22 mouse cellular contexts compared by ENCODE assay signal in the genomic region with DNA sequence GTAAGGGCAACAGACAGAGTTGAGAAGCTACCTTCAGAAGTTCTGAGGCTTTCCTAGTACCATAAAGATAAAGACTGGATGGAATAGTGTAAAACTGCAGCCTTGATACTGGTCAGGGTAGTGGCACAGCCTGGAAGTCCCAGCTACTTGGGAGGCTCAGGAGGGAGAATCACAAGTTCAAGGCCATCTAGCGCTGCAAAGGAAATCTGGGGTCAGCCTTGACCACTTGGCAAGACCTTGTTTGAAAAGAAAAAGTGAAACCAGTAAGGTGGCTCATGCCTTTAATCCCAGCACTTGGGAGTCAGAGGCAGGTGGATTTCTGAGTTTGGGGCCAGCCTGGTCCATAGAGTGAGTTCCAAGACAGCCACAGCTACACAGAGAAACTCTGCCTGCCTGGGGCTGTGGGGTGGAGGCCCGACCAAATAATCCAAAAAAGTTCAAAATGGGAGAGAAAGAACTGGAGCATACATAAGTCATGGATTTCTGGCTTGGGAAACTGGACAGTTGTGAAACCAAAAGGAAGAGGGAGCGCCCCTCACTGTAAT. TPM values are rescaled to one million over a fixed set of nuclear protein-coding genes. Genes with fewer than 3 reads are reported as not detected.
DNase-seq lines count a peak whose midpoint lies in the region; ATAC-seq and TF ChIP-seq lines count a peak whose summit lies in the region.
"Had no signal": no experiment of that assay in that cellular context is flagged by ENCODE, and none has a peak within 500 bp of the region (broad histone marks: within the 10 kb centered on the region; RNA-seq: fewer than 3 reads in every experiment).

No protein-coding gene starts in this region.

- intact Hi-C loops in heart, adult 2 months (cut with DNase I), result no loop called here

- peak overlapping the region; percentile 66 for H3K27ac ChIP-seq in heart, adult 2 months
- no peak overlapping the region for H3K27ac ChIP-seq in heart, embryonic 10.5 days
- peak overlapping the region; percentile 36; the same call in 1 of the 2 replicates for H3K27ac ChIP-seq in kidney, postnatal 0 days
- H3K27ac ChIP-seq in brown adipose tissue, adult 24 weeks (replicated peaks; ENCODE audit: low read depth, low read length), result peak overlapping the region; percentile 47
- H3K27ac ChIP-seq: hindbrain, embryonic 14.5 days; liver, embryonic 14.5 days; lung, embryonic 15.5 days; midbrain, embryonic 15.5 days; neural tube, embryonic 12.5 days had no signal

- DNase-seq in adrenal gland, adult 2 months, result peak; percentile 61
- no peak for DNase-seq in adrenal gland, adult 18-20 months (ENCODE audit: low spot score in 2 of 2)
- peak in 1 of 2 experiments; percentile 15 for DNase-seq in heart, adult 2 months
- DNase-seq in heart, embryonic 10.5 days (ENCODE audit: low spot score), result no peak
- no peak for DNase-seq in kidney, postnatal 0 days (ENCODE audit: low spot score)
- no peak for DNase-seq in kidney, adult 11 months
- DNase-seq in right cerebral cortex, adult 18-20 months, result no peak
- DNase-seq: cerebellum, adult 18-20 months; cerebellum, postnatal 14 days; kidney, adult 8-10 months; kidney, postnatal 25 days; lung, postnatal 4 days; thymus, postnatal 25 days had no signal

- H3K4me3 ChIP-seq in heart, adult 2 months, result no peak overlapping the region
- H3K4me3 ChIP-seq in heart, embryonic 10.5 days, result no peak overlapping the region
- H3K4me3 ChIP-seq in kidney, postnatal 0 days (replicated peaks; ENCODE audit: low read depth, low read length), result no peak overlapping the region
- no peak overlapping the region for H3K4me3 ChIP-seq in brown adipose tissue, adult 24 weeks (ENCODE audit: insufficient read depth, low read depth, low read length)
- H3K4me3 ChIP-seq: lung, embryonic 15.5 days; midbrain, embryonic 15.5 days; neural tube, embryonic 12.5 days had no signal

- TF ChIP-seq EP300 in heart, adult 2 months (IDR thresholded peaks at IDR 0.05; ENCODE audit: insufficient read depth, low read depth, low read length), result no peak

- no peaks in the 10 kb centered on the region for H3K9me3 ChIP-seq in heart, embryonic 10.5 days
- no peaks in the 10 kb centered on the region for H3K9me3 ChIP-seq in kidney, postnatal 0 days (replicated peaks; ENCODE audit: low read length)
- H3K9me3 ChIP-seq: lung, embryonic 15.5 days; midbrain, embryonic 15.5 days; neural tube, embryonic 12.5 days had no signal

- no peak overlapping the region for H3K9ac ChIP-seq in heart, adult 2 months (ENCODE audit: low read depth, low read length)
- no peak overlapping the region for H3K9ac ChIP-seq in kidney, postnatal 0 days (ENCODE audit: low read depth, low read length)
- H3K9ac ChIP-seq: hindbrain, embryonic 14.5 days; liver, embryonic 14.5 days; lung, embryonic 15.5 days; midbrain, embryonic 15.5 days; neural tube, embryonic 12.5 days had no signal

- WGBS in heart, adult 2 months, result 63% methylated on average over 3 of the region's 3 CpGs
- WGBS in heart, embryonic 10.5 days, result 81% methylated on average over 3 of the region's 3 CpGs
- 88% methylated on average over 3 of the region's 3 CpGs for WGBS in kidney, postnatal 0 days

- H3K4me1 ChIP-seq in heart, adult 2 months (ENCODE audit: control insufficient read depth, insufficient read depth, low read length), result peaks cover 18% of the 10 kb centered on the region
- H3K4me1 ChIP-seq in heart, embryonic 10.5 days, result peaks cover 4% of the 10 kb centered on the region; the same call in 1 of the 2 replicates
- no peaks in the 10 kb centered on the region for H3K4me1 ChIP-seq in kidney, postnatal 0 days (replicated peaks; ENCODE audit: insufficient read depth, low read length)
- peaks cover 11% of the 10 kb centered on the region; the same call in 1 of the 2 replicates for H3K4me1 ChIP-seq in brown adipose tissue, adult 24 weeks (ENCODE audit: control insufficient read depth, insufficient read depth, insufficient read length, low read length)
- H3K4me1 ChIP-seq: midbrain, embryonic 15.5 days; neural tube, embryonic 12.5 days had no signal

- H3K27me3 ChIP-seq in heart, adult 2 months (ENCODE audit: control insufficient read depth, insufficient read depth, low read length), result no peaks in the 10 kb centered on the region
- no peaks in the 10 kb centered on the region for H3K27me3 ChIP-seq in heart, embryonic 10.5 days (ENCODE audit: insufficient read depth, poor library complexity, severe bottlenecking)
- H3K27me3 ChIP-seq in kidney, postnatal 0 days (ENCODE audit: insufficient read depth, low read length), result no peaks in the 10 kb centered on the region
- H3K27me3 ChIP-seq: lung, embryonic 15.5 days; midbrain, embryonic 15.5 days; neural tube, embryonic 12.5 days; Patski had no signal

- ATAC-seq in kidney, postnatal 0 days (replicated peaks; ENCODE audit: low FRiP score, low read depth), result no peak
- ATAC-seq: CD4-positive, CD25-positive, alpha-beta regulatory T cell, adult 4 months; inflammation-experienced regulatory T-cells, adult 6 months; midbrain, embryonic 15.5 days; Patski had no signal

- TF ChIP-seq POLR2A in heart, adult 2 months (IDR thresholded peaks at IDR 0.05; ENCODE audit: insufficient read depth, low read depth, low read length), result no peak

- TF ChIP-seq CTCF in heart, adult 2 months (IDR thresholded peaks at IDR 0.05), result no peak
- TF ChIP-seq CTCF in kidney, postnatal 0 days (IDR thresholded peaks at IDR 0.05; ENCODE audit: low read depth), result no peak

- H3K36me3 ChIP-seq in heart, adult 2 months (ENCODE audit: control insufficient read depth, insufficient read depth, low read length), result peaks cover 3% of the 10 kb centered on the region; the same call in 1 of the 2 replicates
- H3K36me3 ChIP-seq in heart, embryonic 10.5 days, result peaks cover 6% of the 10 kb centered on the region; the same call in 1 of the 2 replicates
- no peaks in the 10 kb centered on the region for H3K36me3 ChIP-seq in kidney, postnatal 0 days (ENCODE audit: insufficient read depth, low read length)
- H3K36me3 ChIP-seq: lung, embryonic 15.5 days; midbrain, embryonic 15.5 days; neural tube, embryonic 12.5 days had no signal

- peaks cover 6% of the 10 kb centered on the region for H3K79me2 ChIP-seq in heart, adult 2 months (replicated peaks; ENCODE audit: control insufficient read depth, insufficient read depth, low read length)

- no peak overlapping the region for H3K4me2 ChIP-seq in kidney, postnatal 0 days (ENCODE audit: low read length)
- H3K4me2 ChIP-seq: hindbrain, embryonic 14.5 days; lung, embryonic 15.5 days; midbrain, embryonic 15.5 days; neural tube, embryonic 12.5 days had no signal

RNA-seq across cellular contexts. Expression of a gene that starts 8.4 kb away (rescaled TPM):
- total RNA-seq in adrenal gland, adult 2 months (2021), result 10 to 100 TPM; 21.7 to 27.9 TPM
- polyA plus RNA-seq in adrenal gland, adult 2 months (2012; rRNA removed), result 8.4 and 10.7 TPM in 2 replicates
- 10 to 100 TPM; 16.9 to 20.9 TPM for total RNA-seq in adrenal gland, adult 18-20 months (2021)
- total RNA-seq in heart, adult 2 months (2021), result 10 to 100 TPM; 10.0 to 10.7 TPM
- polyA plus RNA-seq in heart, adult 2 months (2012; rRNA removed), result 4.5 and 8.8 TPM in 2 replicates
- 8.7 and 9.8 TPM in 2 replicates for polyA plus RNA-seq in heart, embryonic 10.5 days (2016; fragmentation: Nextera tagmentation; extraction: Ambion mirVana)
- polyA plus RNA-seq in kidney, postnatal 0 days (2015; fragmentation: Nextera tagmentation; extraction: Ambion mirVana), result 10.1 and 10.5 TPM in 2 replicates
- 4.1 and 6.9 TPM in 2 replicates for polyA plus RNA-seq in brown adipose tissue, adult 24 weeks (2012; ENCODE audit: insufficient read depth, insufficient read length, missing spikeins)

RNA-seq across cellular contexts. Expression of a gene that starts 50.5 kb away (rescaled TPM):
- 10 to 100 TPM; 40.6 to 50.1 TPM for total RNA-seq in adrenal gland, adult 2 months (2021)
- 17.2 and 20.5 TPM in 2 replicates for polyA plus RNA-seq in adrenal gland, adult 2 months (2012; rRNA removed)
- 10 to 100 TPM; 48.9 to 50.9 TPM for total RNA-seq in adrenal gland, adult 18-20 months (2021)
- 10 to 100 TPM; 21.3 to 22.3 TPM for total RNA-seq in heart, adult 2 months (2021)
- polyA plus RNA-seq in heart, adult 2 months (2012; rRNA removed), result 17.8 and 25.2 TPM in 2 replicates
- 61.5 and 79.9 TPM in 2 replicates for polyA plus RNA-seq in heart, embryonic 10.5 days (2016; fragmentation: Nextera tagmentation; extraction: Ambion mirVana)
- 59.2 and 62.1 TPM in 2 replicates for polyA plus RNA-seq in kidney, postnatal 0 days (2015; fragmentation: Nextera tagmentation; extraction: Ambion mirVana)
- 19.8 and 24.4 TPM in 2 replicates for polyA plus RNA-seq in brown adipose tissue, adult 24 weeks (2012; ENCODE audit: insufficient read depth, insufficient read length, missing spikeins)
